Mouse (Mus musculus): Measurements from ENCODE around the gene Morc2b. TPM values are rescaled to one million over a fixed set of nuclear protein-coding genes. Genes with fewer than 3 reads are reported as not detected.

Gene Morc2b
- total and polyA plus RNA-seq, 3 experiments: 0.22 TPM; not detected in 2

DNA sequence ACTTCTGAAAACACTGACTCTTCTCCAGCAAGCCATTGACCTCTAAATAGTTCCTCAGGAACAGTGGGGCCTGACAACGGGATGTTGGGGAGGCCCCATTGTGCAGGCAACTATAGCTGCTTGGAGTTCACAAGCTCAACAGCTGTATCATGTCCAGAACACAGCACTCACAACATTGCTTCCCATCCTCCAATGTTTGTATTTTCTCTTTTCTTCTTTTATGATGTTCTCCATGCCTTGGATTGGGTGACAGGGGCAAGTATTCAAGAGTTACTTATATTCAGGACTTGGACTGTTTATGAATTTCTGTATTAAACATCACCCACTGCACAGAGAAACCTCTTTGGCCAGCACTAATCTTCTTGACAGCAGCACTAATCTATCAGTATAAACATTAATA lies 47.9 kb downstream of the Morc2b start:
- no peak for DNase-seq (ENCODE audit: low spot score)
- peaks cover 14% of the 10 kb centered on the region for H3K4me1 ChIP-seq (ENCODE audit: insufficient read depth, low read depth, low read length)
- no peaks in the 10 kb centered on the region for H3K27me3 ChIP-seq (ENCODE audit: insufficient read depth, low read length)
- no peak for ATAC-seq (ENCODE audit: extremely low read depth, insufficient number of reproducible peaks, low FRiP score, poor library complexity, severe bottlenecking)
- peaks cover 5% of the 10 kb centered on the region for H3K36me3 ChIP-seq (replicated peaks)
- H3K9me3 ChIP-seq (replicated peaks): no peaks in the 10 kb centered on the region
- TF ChIP-seq CTCF (IDR thresholded peaks at IDR 0.05; ENCODE audit: low read depth, low read length): no peak
- TF ChIP-seq POLR2AphosphoS5 (IDR thresholded peaks at IDR 0.05; ENCODE audit: insufficient replicate concordance, low read depth, low read length): no peak
- TF ChIP-seq TAL1 (conservative IDR thresholded peaks at IDR 0.05; ENCODE audit: low read depth, low read length): no peak
- TF ChIP-seq GATA2 (IDR thresholded peaks at IDR 0.05; ENCODE audit: borderline replicate concordance, low read depth, low read length): no peak
- no peak for TF ChIP-seq GATA1 (IDR thresholded peaks at IDR 0.05; ENCODE audit: borderline replicate concordance, low read length)
- no peak overlapping the region for H3K4me3 ChIP-seq (ENCODE audit: low read depth, low read length)

DNA sequence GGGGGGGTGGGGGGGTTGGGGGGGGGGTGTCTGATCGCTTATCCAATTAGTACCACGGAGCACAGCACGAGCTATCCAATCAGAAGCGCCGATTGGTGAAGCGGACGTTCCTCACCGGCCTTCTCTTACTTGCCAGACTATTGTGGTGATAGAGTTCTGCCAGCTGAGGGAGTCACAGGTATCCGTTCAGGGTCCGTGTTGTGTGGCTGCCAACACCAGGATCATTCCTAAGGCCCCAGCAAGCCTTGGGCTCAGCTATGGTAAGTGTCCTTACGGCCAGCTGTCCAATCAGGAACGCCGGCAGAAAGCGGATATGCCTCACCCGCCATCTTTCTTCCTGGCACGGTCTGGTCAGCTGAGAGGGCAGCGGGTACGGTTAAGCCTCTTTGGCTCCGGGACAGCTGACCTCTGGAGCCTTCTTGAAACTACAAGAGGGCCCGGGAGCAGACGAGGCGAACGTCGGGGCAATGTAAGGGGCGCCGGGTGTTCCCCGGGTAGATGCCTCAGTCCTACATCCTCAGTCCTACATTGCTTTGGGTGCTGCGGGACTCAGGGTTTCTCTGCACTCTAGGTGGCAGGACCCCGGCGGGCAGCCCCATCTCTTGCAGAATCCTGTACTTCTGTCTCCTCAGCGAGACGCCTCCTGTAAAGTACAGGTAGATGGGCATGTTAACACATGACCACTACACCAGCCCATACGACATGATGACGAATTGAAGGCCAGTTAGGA lies 50.1 kb downstream of the Morc2b start, which contains the start of gene Zfp563:
Gene Zfp563, plus strand, starts transcription at position 91 of the 730 bp plus-strand sequence.
- TF ChIP-seq CTCF (IDR thresholded peaks at IDR 0.05; ENCODE audit: low read depth, low read length): no peak
- no peak for TF ChIP-seq TAL1 (conservative IDR thresholded peaks at IDR 0.05; ENCODE audit: low read depth, low read length)
- no peak for TF ChIP-seq GATA1 (IDR thresholded peaks at IDR 0.05; ENCODE audit: borderline replicate concordance, low read length)
- TF ChIP-seq POLR2AphosphoS5 (IDR thresholded peaks at IDR 0.05; ENCODE audit: insufficient replicate concordance, low read depth, low read length): no peak
- Histone ChIP-seq H3K36me3 (replicated peaks) (no peaks in the 10 kb centered on the region), H3K27me3 (ENCODE audit: insufficient read depth, low read length) (no peaks in the 10 kb centered on the region), H3K4me1 (ENCODE audit: insufficient read depth, low read depth, low read length) (peaks cover 14% of the 10 kb centered on the region), H3K9me3 (replicated peaks) (no peaks in the 10 kb centered on the region), H3K4me3 (ENCODE audit: low read depth, low read length) (peak within 1 kb of the TSS; percentile 72)
- ATAC-seq (ENCODE audit: extremely low read depth, insufficient number of reproducible peaks, low FRiP score, poor library complexity, severe bottlenecking): peak; percentile 58
- peak; percentile 49 for DNase-seq (ENCODE audit: low spot score)

DNA sequence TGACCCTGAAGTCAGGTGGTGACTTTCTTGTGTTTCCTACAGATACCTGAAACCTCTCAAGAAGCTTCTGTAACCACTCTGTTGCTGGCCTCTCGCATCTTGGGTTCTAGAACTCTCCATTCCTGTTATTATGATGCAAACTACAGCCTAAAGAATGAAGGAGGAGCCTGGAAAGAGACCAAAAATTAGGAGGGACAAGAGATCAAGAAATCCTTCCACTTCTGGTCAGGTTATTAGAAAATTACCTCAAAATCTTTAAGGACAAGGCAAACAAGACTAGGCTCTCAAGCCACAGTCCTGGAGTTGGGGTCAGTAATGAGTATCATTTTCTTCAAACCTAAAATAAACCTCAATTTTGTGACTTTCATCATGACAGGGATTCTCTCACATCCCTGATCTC lies 71.5 kb downstream of the Morc2b start, which contains the start of gene 4921501E09Rik:
Gene 4921501E09Rik, minus strand, starts transcription at position 101 of the 400 bp plus-strand sequence.
- ATAC-seq (ENCODE audit: extremely low read depth, insufficient number of reproducible peaks, low FRiP score, poor library complexity, severe bottlenecking) (no peak), DNase-seq (ENCODE audit: low spot score) (no peak)
- TF ChIP-seq TAL1 (conservative IDR thresholded peaks at IDR 0.05; ENCODE audit: low read depth, low read length): no peak
- no peak for TF ChIP-seq GATA2 (IDR thresholded peaks at IDR 0.05; ENCODE audit: borderline replicate concordance, low read depth, low read length)
- TF ChIP-seq GATA1 (IDR thresholded peaks at IDR 0.05; ENCODE audit: borderline replicate concordance, low read length): no peak
- TF ChIP-seq CTCF (IDR thresholded peaks at IDR 0.05; ENCODE audit: low read depth, low read length): no peak
- no peak for TF ChIP-seq POLR2AphosphoS5 (IDR thresholded peaks at IDR 0.05; ENCODE audit: insufficient replicate concordance, low read depth, low read length)
- no peaks in the 10 kb centered on the region for H3K36me3 ChIP-seq (replicated peaks)
- H3K27me3 ChIP-seq (ENCODE audit: insufficient read depth, low read length): peaks cover 14% of the 10 kb centered on the region
- no peaks in the 10 kb centered on the region for H3K9me3 ChIP-seq (replicated peaks)
- H3K4me3 ChIP-seq (ENCODE audit: low read depth, low read length): no peak within 1 kb of the TSS
- H3K4me1 ChIP-seq (ENCODE audit: insufficient read depth, low read depth, low read length): 0 out of 2 replicates have a peak, but pooled peaks cover 1% of the 10 kb centered on the region

Other genes starting within 250 kb of the Morc2b start
- 2.3 and 4.7 TPM in 2 replicates for gene Zfp870, start 248.0 kb downstream of the Morc2b start, total RNA-seq (2014; fragmentation: Nextera tagmentation)
- 2.7 and 3.1 TPM in 2 replicates for gene Zfp870, start 248.0 kb downstream of the Morc2b start, total RNA-seq (2017)
- gene Zfp870, start 248.0 kb downstream of the Morc2b start, polyA plus RNA-seq (2012): 0.35 and 0.39 TPM in 2 replicates
- not detected in 2 replicates for gene Cyp4f14, start 222.3 kb downstream of the Morc2b start, total RNA-seq (2014; fragmentation: Nextera tagmentation)
- gene Cyp4f14, start 222.3 kb downstream of the Morc2b start, total RNA-seq (2017): 0.06 and 0.16 TPM in 2 replicates
- gene Cyp4f14, start 222.3 kb downstream of the Morc2b start, polyA plus RNA-seq (2012): not detected in 2 replicates
- gene Cyp4f13, start 192.3 kb downstream of the Morc2b start, total RNA-seq (2014; fragmentation: Nextera tagmentation): 39.1 and 51.8 TPM in 2 replicates
- 12.1 and 17.8 TPM in 2 replicates for gene Cyp4f13, start 192.3 kb downstream of the Morc2b start, total RNA-seq (2017)
- 16.7 and 20.3 TPM in 2 replicates for gene Cyp4f13, start 192.3 kb downstream of the Morc2b start, polyA plus RNA-seq (2012)
- 9.0 and 12.9 TPM in 2 replicates for gene Zfp472, start 173.9 kb downstream of the Morc2b start, total RNA-seq (2014; fragmentation: Nextera tagmentation)
- gene Zfp472, start 173.9 kb downstream of the Morc2b start, total RNA-seq (2017): 13.4 and 15.5 TPM in 2 replicates
- 0.26 and 0.40 TPM in 2 replicates for gene Zfp472, start 173.9 kb downstream of the Morc2b start, polyA plus RNA-seq (2012)
- 11.4 and 11.8 TPM in 2 replicates for gene Zfp952, start 146.6 kb downstream of the Morc2b start, total RNA-seq (2014; fragmentation: Nextera tagmentation)
- gene Zfp952, start 146.6 kb downstream of the Morc2b start, total RNA-seq (2017): 11.8 and 13.1 TPM in 2 replicates
- 0.28 and 0.35 TPM in 2 replicates for gene Zfp952, start 146.6 kb downstream of the Morc2b start, polyA plus RNA-seq (2012)
- gene Zfp763, start 106.3 kb downstream of the Morc2b start, total RNA-seq (2014; fragmentation: Nextera tagmentation): 15.0 and 16.7 TPM in 2 replicates
- 11.2 and 11.5 TPM in 2 replicates for gene Zfp763, start 106.3 kb downstream of the Morc2b start, total RNA-seq (2017)
- 0.11 and 0.25 TPM in 2 replicates for gene Zfp763, start 106.3 kb downstream of the Morc2b start, polyA plus RNA-seq (2012)
- not detected in 2 replicates for gene 4921501E09Rik, start 71.6 kb downstream of the Morc2b start, total RNA-seq (2014; fragmentation: Nextera tagmentation)
- gene 4921501E09Rik, start 71.6 kb downstream of the Morc2b start, total RNA-seq (2017): 0.05 and 0.06 TPM in 2 replicates
- gene 4921501E09Rik, start 71.6 kb downstream of the Morc2b start, polyA plus RNA-seq (2012): not detected in 2 replicates
- gene Zfp563, start 50.4 kb downstream of the Morc2b start, total RNA-seq (2014; fragmentation: Nextera tagmentation): 7.4 and 9.6 TPM in 2 replicates
- 7.5 and 10.5 TPM in 2 replicates for gene Zfp563, start 50.4 kb downstream of the Morc2b start, total RNA-seq (2017)
- gene Zfp563, start 50.4 kb downstream of the Morc2b start, polyA plus RNA-seq (2012): 0.56 and 0.65 TPM in 2 replicates
- not detected in 2 replicates for gene Olfr55, start 28.8 kb upstream of the Morc2b start, total RNA-seq (2014; fragmentation: Nextera tagmentation)
- gene Olfr55, start 28.8 kb upstream of the Morc2b start, total RNA-seq (2017): 0.17 and 0.44 TPM in 2 replicates
- not detected in 2 replicates for gene Olfr55, start 28.8 kb upstream of the Morc2b start, polyA plus RNA-seq (2012)
- not detected in 2 replicates for gene Olfr239, start 51.6 kb upstream of the Morc2b start, total RNA-seq (2014; fragmentation: Nextera tagmentation)
- not detected in 2 replicates for gene Olfr239, start 51.6 kb upstream of the Morc2b start, total RNA-seq (2017)
- gene Olfr239, start 51.6 kb upstream of the Morc2b start, polyA plus RNA-seq (2012): not detected in 2 replicates
- not detected in 2 replicates for gene Olfr1564, start 82.0 kb upstream of the Morc2b start, total RNA-seq (2014; fragmentation: Nextera tagmentation)
- gene Olfr1564, start 82.0 kb upstream of the Morc2b start, total RNA-seq (2017): under 0.01 and 0.06 TPM in 2 replicates
- not detected in 2 replicates for gene Olfr1564, start 82.0 kb upstream of the Morc2b start, polyA plus RNA-seq (2012)
- gene Zfp955a, start 115.5 kb upstream of the Morc2b start, total RNA-seq (2014; fragmentation: Nextera tagmentation): 29.0 and 30.5 TPM in 2 replicates
- gene Zfp955a, start 115.5 kb upstream of the Morc2b start, total RNA-seq (2017): 24.6 and 26.8 TPM in 2 replicates
- gene Zfp955a, start 115.5 kb upstream of the Morc2b start, polyA plus RNA-seq (2012): 0.37 and 0.50 TPM in 2 replicates
- gene Olfr63, start 125.0 kb upstream of the Morc2b start, total RNA-seq (2014; fragmentation: Nextera tagmentation): not detected in 2 replicates
- 0.06 and 0.11 TPM in 2 replicates for gene Olfr63, start 125.0 kb upstream of the Morc2b start, total RNA-seq (2017)
- not detected in 2 replicates for gene Olfr63, start 125.0 kb upstream of the Morc2b start, polyA plus RNA-seq (2012)
- 17.8 and 18.1 TPM in 2 replicates for gene Zfp955b, start 149.9 kb upstream of the Morc2b start, total RNA-seq (2014; fragmentation: Nextera tagmentation)
- 14.3 and 17.8 TPM in 2 replicates for gene Zfp955b, start 149.9 kb upstream of the Morc2b start, total RNA-seq (2017)
- gene Zfp955b, start 149.9 kb upstream of the Morc2b start, polyA plus RNA-seq (2012): 0.44 and 0.62 TPM in 2 replicates
- gene Zfp81, start 219.2 kb upstream of the Morc2b start, total RNA-seq (2014; fragmentation: Nextera tagmentation): 27.7 and 30.3 TPM in 2 replicates
- 14.5 TPM in 2 replicates for gene Zfp81, start 219.2 kb upstream of the Morc2b start, total RNA-seq (2017)
- 0.22 and 0.35 TPM in 2 replicates for gene Zfp81, start 219.2 kb upstream of the Morc2b start, polyA plus RNA-seq (2012)

Measured in G1E (cell line).